Mouse (Mus musculus) 3T3-L1 (cell line): ENCODE measurements at regions not wholly inside any gene's neighbourhood (a gene's known extent, or its start where the extent isn't known, plus 50 kb on each side); places are given as distances from the start of the nearest gene placed in this dataset.

ENCODE experiments used
- DNase-seq: peaks from one replicate; pipeline ENCODE4 v3.0.0-alpha.2; 2015; ENCODE audit warnings: low read depth, low spot score

DNA sequence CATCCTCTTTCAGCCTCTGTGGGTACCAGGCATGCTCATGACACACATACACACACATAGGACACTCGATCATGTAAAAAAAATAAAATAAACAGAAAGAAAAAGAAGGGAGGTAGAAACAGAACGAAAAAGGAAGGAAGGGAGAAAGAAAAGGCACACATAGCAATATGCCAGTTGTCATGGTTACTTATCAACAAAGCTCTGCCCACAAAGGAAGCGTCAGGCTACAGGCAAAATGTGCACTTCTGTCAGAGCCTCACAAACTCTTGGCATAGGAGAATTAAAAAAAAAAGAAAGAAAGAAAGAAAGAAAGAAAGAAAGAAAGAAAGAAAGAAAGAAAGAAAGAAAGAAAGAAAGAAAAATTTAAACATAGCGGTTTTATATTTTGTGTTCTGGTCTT, 56.9 kb upstream of the Sox2 start:
- DNase-seq: no peak

DNA sequence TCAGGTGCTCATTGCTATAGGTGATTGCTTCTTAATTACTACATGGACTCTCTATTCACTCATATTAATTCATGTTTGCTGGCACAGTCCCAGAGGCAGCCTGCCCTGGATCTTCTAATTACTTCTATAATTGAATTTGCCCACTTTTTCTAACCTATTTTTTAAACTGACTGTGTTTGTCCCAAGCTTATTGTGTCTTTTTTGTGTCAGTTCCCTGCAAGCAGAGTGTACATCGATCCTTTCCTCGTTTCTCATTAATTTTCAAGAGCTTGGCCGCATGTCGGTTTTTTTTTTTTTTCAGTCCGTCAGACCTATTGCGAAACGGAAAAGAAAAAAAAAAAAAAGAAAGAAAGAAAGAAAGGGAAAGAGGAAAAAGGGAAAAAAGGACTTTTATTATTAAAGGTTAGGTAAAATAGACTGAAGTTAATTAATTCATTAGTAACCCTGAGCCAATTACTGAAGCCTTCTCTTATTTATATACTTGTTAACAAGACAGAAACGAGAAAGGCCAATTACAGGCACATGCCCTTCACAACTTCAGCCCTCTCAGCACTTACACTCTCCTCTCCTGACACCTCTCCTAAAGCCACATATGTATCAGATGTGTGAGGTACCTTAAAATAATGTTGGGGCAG, 72.2 kb upstream of the Sox2 start:
- no peak for DNase-seq

GRCm38 (mm10) chr3:34577115-34577514, 73.1 kb upstream of the Sox2 start:
- DNase-seq: no peak

DNA sequence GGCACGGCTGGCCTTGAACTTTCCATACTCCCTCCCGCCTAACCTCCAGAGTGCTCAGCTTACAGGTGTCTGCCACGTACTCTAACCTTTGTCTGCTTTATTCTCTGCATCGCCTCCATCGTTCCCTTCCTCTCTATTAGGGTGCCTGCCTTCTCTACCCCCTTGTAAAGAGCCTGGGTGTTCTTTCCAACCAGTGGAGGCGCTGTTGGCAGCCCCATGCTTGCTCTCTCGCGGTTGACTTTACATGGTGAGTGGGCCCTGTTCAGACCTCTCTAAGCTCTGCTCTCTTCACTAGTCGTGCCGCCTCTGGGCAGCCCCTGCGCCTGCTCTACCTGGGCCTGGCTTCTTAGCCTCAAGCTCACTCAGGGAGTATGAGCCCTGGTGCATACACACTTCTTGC, 74.0 kb upstream of the Sox2 start:
- DNase-seq: no peak

DNA sequence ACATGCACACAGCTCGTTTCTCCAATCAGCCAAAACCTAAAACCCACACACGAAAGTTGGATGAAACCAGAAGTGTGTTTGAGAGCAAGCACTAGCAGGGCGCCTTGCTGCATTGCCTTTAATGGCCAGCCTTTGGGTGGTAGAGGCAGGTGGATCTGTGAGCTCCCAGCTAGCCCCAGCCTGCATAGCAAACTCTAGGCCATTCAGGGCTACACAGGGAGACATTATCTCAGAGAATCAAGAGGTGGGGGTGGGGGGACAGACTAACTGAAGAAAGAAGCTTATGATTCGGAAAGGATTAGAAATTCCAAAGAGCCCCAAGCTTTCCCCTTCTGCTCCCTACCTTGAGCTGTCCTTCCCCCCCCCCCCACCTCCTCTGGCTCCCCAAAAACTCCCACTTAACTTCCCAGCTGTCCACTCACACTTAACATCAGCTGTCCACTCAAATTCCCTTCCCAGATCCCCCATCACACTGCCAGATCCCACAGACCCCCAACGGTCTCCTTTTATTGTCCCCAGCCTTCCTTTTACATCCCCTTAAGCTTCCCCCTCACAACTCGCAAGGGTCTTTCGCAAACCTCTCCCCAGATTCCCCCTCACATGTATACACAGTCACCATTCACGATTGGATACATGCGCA, 75.4 kb upstream of the Sox2 start:
- DNase-seq: no peak

GRCm38 (mm10) chr3:34573312-34573711, 76.9 kb upstream of the Sox2 start:
- no peak for DNase-seq

DNA sequence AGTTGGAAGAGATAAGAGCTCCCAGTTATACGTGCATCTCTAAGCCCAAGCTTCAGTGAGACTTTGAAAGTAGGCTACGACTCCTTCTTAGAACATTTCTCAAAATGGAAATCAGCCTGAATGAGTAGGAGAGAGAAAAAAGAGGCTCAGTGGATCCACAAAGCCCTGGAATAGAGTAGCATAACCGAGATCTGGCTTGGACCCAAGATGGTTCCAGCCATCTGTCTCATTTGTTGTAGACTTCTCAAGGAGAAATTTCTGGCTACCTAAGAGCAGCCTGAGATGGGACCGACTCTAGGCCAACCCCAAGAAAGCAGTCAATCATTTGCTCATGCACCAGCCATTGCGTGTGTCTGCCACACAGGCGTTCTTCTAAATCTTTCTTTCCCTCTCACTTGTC, 78.1 kb upstream of the Sox2 start:
- no peak for DNase-seq

DNA sequence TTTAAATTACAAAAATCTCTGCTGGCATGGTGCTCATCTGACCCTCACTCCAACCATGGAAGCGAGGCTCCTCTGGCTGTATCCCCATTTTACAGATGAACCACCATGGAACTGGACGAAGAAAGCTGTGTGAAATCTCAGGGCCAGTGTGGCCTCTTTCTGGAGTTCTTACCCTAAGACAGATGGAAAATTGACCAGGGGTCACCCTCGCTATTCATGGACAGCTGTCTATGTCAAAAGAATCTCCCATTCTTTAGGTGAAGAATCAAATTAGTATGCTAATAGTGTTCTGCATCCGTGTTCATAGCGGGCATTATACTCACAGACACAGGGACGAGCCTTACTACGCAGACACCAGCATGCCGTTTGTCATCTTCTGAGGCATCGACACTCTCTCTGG, 78.6 kb upstream of the Sox2 start:
- no peak for DNase-seq

GRCm38 (mm10) chr3:34569998-34570397, 80.2 kb upstream of the Sox2 start:
- DNase-seq: peak; percentile 80

DNA sequence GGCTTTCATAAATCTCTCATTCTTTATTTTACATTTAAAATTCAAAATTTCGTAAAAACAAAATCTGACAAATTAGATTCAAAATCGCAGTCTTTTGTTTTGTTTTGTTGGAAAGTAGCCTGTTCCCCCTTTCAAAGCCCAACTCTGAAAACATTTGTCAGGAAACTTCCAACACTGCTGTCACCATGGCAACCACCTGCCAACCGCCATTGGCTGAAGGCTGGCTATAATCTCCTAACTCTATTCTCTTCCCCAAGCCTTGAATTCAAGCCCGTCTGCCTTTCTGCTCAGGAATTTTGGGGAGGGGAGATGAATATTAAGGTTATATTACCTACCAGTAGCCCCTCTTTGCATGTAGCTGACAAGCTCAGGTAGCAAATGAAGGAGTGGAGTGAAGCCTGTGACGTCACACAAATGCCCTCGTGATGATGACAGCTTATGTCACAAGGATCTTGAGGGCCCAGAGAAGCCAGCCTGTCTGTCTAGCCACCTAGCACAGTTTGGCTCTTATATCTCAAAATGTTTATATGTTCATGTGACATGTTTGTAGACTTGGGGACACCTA, 82.0 kb upstream of the Sox2 start:
- DNase-seq: no peak

DNA sequence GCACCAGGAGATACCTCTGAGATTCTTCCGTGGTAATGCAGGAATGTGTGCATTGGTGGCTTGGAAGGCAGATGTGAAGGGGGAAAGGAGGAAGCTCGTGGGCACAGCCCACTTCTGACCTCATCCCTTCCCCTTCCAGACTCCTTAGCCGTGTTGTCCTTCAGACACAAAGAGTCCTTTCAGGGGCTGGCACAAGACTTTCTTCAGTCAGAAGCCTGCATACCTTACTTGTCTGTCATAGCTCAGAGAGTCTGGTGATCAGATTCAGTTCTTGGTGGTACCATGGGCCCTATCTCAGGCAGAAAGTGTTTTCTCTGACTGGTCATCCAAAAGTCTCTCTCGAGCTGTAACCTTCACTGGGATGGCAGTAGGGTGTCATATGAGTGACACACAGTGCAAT, 84.8 kb upstream of the Sox2 start:
- peak; percentile 67 for DNase-seq

DNA sequence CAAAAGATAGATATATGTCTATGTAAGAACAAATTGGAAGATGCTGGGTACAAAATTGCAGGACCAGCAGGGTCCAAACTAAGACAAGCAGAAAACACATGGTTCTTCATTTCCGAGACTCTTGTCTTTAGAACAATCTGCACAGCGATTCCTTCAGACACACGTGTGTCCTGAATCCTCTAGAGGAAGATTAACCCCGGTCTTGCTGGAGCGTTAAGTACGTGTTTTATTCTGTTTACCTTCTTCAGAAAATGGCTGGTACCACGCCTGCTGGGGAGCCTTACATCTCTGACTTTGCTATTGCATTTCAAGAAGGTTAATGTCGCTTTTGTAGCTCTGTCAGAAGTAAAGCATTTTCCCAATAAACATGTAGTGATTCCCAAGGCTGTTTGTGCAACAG, 87.3 kb upstream of the Sox2 start:
- no peak for DNase-seq

GRCm38 (mm10) chr3:34561709-34562108, 88.5 kb upstream of the Sox2 start:
- no peak for DNase-seq

GRCm38 (mm10) chr3:34559841-34560703, 90.1 kb upstream of the Sox2 start:
- no peak for DNase-seq

GRCm38 (mm10) chr3:34558821-34559520, 91.2 kb upstream of the Sox2 start:
- DNase-seq: no peak

DNA sequence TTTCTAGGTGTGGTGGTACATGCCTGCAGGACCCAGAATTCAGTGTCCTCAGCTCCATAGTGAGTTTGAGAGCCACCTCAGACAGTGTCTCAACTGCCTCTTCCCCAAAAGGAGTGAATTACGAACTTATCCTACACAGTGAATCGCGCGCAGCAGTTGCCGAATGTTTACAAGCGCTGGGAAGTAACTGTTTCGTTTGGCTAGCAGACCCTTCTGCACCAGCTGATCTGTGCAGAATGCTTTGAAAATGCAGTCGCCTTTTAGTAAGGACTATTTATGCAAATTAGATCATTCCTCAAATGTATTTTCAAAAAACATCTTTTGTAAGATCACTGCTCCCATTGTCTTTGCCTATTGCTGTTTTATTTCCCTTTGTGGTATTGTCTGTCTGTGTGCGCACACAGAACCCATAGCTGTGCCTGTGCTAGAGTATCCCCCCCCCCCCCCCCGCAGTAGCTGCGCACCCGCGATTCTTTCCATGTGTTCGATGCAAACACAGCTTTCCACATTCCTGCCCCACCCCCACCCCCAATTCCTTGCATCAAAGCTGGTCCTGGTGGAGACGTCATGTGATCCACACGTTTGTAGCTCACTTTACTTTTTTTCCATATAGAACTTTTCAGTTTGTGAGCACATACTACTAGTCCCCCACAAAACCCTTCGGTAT, 97.5 kb upstream of the Sox2 start:
- no peak for DNase-seq

DNA sequence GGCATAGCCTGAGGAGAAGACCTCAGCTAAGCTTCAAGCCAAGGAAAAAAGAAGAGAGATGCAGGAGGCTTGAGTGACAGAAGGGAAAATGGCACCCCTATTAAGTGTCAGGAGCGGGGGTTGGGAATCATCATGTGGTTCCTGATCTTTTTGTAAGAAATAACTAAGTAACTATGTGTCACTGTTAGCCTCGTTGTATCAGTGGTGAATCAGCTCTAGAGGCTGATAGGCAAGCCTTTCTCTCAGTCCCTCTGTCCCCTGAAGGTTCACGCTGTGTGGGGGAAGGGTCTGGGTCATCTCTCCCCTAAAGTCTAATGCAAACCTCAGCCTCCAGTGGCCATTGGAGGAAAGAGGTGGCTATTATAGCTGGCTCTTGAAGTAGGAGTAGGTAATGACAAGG, 99.1 kb upstream of the Sox2 start:
- DNase-seq: no peak

DNA sequence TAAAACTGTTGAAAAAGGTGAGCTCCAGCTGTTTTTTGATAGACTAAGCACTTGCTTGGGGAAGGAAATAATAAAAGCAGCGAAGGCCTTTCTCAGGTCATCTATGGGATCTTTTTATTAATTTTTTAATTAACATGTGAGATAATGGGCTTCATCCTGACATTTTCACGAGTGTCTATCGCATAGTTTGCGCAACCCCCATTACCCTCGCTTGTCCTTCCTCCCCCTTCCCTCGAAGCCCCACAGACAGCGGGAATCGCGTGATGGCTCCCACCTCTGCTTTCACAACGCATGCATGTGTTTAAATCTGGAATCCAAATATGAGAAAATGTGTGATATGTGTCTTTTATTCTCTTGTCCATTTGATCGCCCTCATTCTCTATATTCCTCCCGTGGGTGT, 100.0 kb upstream of the Sox2 start:
- no peak for DNase-seq

- no peak for DNase-seq
Measured at GRCm38 (mm10) chr3:34532451-34532850, 117.8 kb upstream of the Sox2 start.

- no peak for DNase-seq
Measured at GRCm38 (mm10) chr3:34531836-34532235, 118.4 kb upstream of the Sox2 start.

- DNase-seq: no peak
Measured at GRCm38 (mm10) chr3:34527546-34527945, 122.7 kb upstream of the Sox2 start.
